Mouse (Mus musculus) CH12.LX (cell line): ENCODE results near the gene Fam89a. TPM values are rescaled to one million over a fixed set of nuclear protein-coding genes. Genes with fewer than 3 reads are reported as not detected.

Experiments
- DNase-seq: peaks from one replicate; pipeline ENCODE4 v3.0.0-alpha.2; 2013; ENCODE audit errors: extremely low read depth
- H3K27ac ChIP-seq: 2 replicates; pipeline ENCODE4 v1.5.1; 2012; ENCODE audit warnings: low read depth, mild to moderate bottlenecking, control low read depth, moderate library complexity; ENCODE audit not compliant: insufficient read depth
- H3K27me3 ChIP-seq: replicated peaks from 2 replicates; pipeline ENCODE3; 2012; ENCODE audit warnings: inconsistent platforms
- H3K36me3 ChIP-seq, 2 experiments: replicated peaks in 1 of 2; 2 replicates each; pipeline versions ENCODE3 to v1.6.1; 2012; ENCODE audit warnings: inconsistent platforms in 1 of 2, low read length in 1 of 2, mild to moderate bottlenecking in 1 of 2, mixed read lengths in 1 of 2, moderate library complexity in 1 of 2; ENCODE audit not compliant: control insufficient read depth in 1 of 2, insufficient read depth in 1 of 2
- H3K4me1 ChIP-seq, 2 experiments: 2 replicates each; pipeline ENCODE4 v1.6.1; 2012; ENCODE audit warnings: inconsistent platforms in 1 of 2, moderate library complexity in 1 of 2; ENCODE audit not compliant: insufficient read depth in 2 of 2, control insufficient read depth in 1 of 2
- H3K4me2 ChIP-seq: 2 replicates; pipeline ENCODE4 v1.6.1; 2012; ENCODE audit warnings: low read depth, mild to moderate bottlenecking, control low read depth; ENCODE audit not compliant: poor library complexity, insufficient read depth, severe bottlenecking
- H3K4me3 ChIP-seq, 3 experiments: fragments of 150-350 bp in 1 of 3; sonication (generic) in 1 of 3; replicated peaks in 1 of 3; 2 replicates each; pipeline versions ENCODE3 to v1.5.1; 2011 to 2012; ENCODE audit warnings: low read depth in 2 of 3, low read length in 2 of 3, mild to moderate bottlenecking in 2 of 3, moderate library complexity in 2 of 3, control low read depth in 1 of 3, improper control_type of control experiment in 1 of 3, inconsistent platforms in 1 of 3, mixed read lengths in 1 of 3; ENCODE audit not compliant: poor library complexity in 1 of 3
- H3K79me2 ChIP-seq: replicated peaks from 2 replicates; pipeline ENCODE4 v1.6.1; 2012; ENCODE audit warnings: mild to moderate bottlenecking, moderate library complexity; ENCODE audit not compliant: control insufficient read depth, poor library complexity, insufficient read depth, severe bottlenecking; ENCODE audit errors: extremely low read depth
- H3K9ac ChIP-seq: 2 replicates; pipeline ENCODE4 v1.6.1; 2012; ENCODE audit warnings: low read depth, mild to moderate bottlenecking, control low read depth, moderate library complexity; ENCODE audit not compliant: insufficient read depth
- H3K9me3 ChIP-seq: replicated peaks from 2 replicates; pipeline ENCODE3; 2012; ENCODE audit warnings: low read length, inconsistent platforms, mixed read lengths
- BHLHE40 ChIP-seq: IDR thresholded peaks from 2 replicates; pipeline ENCODE4 v1.6.1; 2011; ENCODE audit warnings: mild to moderate bottlenecking, low read depth, low read length, improper control_type of control experiment
- CHD1 ChIP-seq: IDR thresholded peaks from 2 replicates; pipeline ENCODE4 v1.6.1; 2012; ENCODE audit warnings: low read depth, low read length, improper control_type of control experiment, inconsistent platforms
- CHD2 ChIP-seq: IDR thresholded peaks from 2 replicates; pipeline ENCODE4 v1.6.1; 2011; ENCODE audit warnings: low read length, improper control_type of control experiment
- ETS1 ChIP-seq: conservative IDR thresholded peaks from 2 replicates; pipeline ENCODE4 v1.6.1; 2012; ENCODE audit warnings: low read depth, mild to moderate bottlenecking, inconsistent platforms, low read length, improper control_type of control experiment, moderate library complexity
- IRF4 ChIP-seq: IDR thresholded peaks from 2 replicates; pipeline ENCODE4 v1.6.1; 2014; ENCODE audit warnings: low read depth, mild to moderate bottlenecking, inconsistent platforms, low read length, improper control_type of control experiment
- MAFK ChIP-seq: IDR thresholded peaks from 2 replicates; pipeline ENCODE4 v1.6.1; 2011; ENCODE audit warnings: low read length, improper control_type of control experiment; ENCODE audit not compliant: insufficient replicate concordance
- MAX ChIP-seq: IDR thresholded peaks from 2 replicates; pipeline ENCODE4 v1.6.1; 2011; ENCODE audit warnings: low read length, improper control_type of control experiment
- MEF2A ChIP-seq: IDR thresholded peaks from 2 replicates; pipeline ENCODE4 v1.6.1; 2014; ENCODE audit warnings: low read depth, mild to moderate bottlenecking, inconsistent platforms, low read length, improper control_type of control experiment, borderline replicate concordance
- NELFE ChIP-seq: IDR thresholded peaks from 2 replicates; pipeline ENCODE4 v1.6.1; 2011; ENCODE audit warnings: low read depth, low read length, improper control_type of control experiment
- NRF1 ChIP-seq: IDR thresholded peaks from 2 replicates; pipeline ENCODE4 v1.6.1; 2014; ENCODE audit warnings: low read depth, mild to moderate bottlenecking, inconsistent platforms, low read length, improper control_type of control experiment, moderate library complexity
- POLR2A ChIP-seq: IDR thresholded peaks from 2 replicates; pipeline ENCODE4 v1.6.1; 2011; ENCODE audit warnings: low read depth, mild to moderate bottlenecking, improper control_type of control experiment, low read length
- RAD21 ChIP-seq: IDR thresholded peaks from 2 replicates; pipeline ENCODE4 v1.6.1; 2011; ENCODE audit warnings: low read depth, mild to moderate bottlenecking, low read length, improper control_type of control experiment, moderate library complexity
- RCOR1 ChIP-seq: conservative IDR thresholded peaks from 2 replicates; pipeline ENCODE4 v1.6.1; 2012; ENCODE audit warnings: low read depth, mild to moderate bottlenecking, inconsistent platforms, low read length, improper control_type of control experiment
- SIN3A ChIP-seq: IDR thresholded peaks from 2 replicates; pipeline ENCODE4 v1.6.1; 2012; ENCODE audit warnings: low read length, improper control_type of control experiment, inconsistent platforms
- TCF12 ChIP-seq: IDR thresholded peaks from 2 replicates; pipeline ENCODE4 v1.6.1; 2014; ENCODE audit warnings: low read depth, mild to moderate bottlenecking, inconsistent platforms, low read length, improper control_type of control experiment
- USF2 ChIP-seq: conservative IDR thresholded peaks from 2 replicates; pipeline ENCODE4 v1.6.1; 2011; ENCODE audit warnings: low read depth, low read length, improper control_type of control experiment
- ZKSCAN1 ChIP-seq: IDR thresholded peaks from 2 replicates; pipeline ENCODE4 v1.6.1; 2012; ENCODE audit warnings: low read depth, inconsistent platforms, low read length, improper control_type of control experiment, borderline replicate concordance
- ZMIZ1 ChIP-seq: IDR thresholded peaks from 2 replicates; pipeline ENCODE4 v1.6.1; 2012; ENCODE audit warnings: low read depth, mild to moderate bottlenecking, inconsistent platforms, low read length, improper control_type of control experiment
- ZNF384 ChIP-seq: IDR thresholded peaks from 2 replicates; pipeline ENCODE4 v1.6.1; 2012; ENCODE audit warnings: low read depth, low read length, improper control_type of control experiment, inconsistent platforms
- dilution Hi-C: fragments of 300-500 bp; cut with MboI; formaldehyde crosslinking; loops from 2 replicates; pipeline ENCODE4 v1.14.3; 2020; ENCODE audit warnings: low sequenced_read_pairs; ENCODE audit not compliant: extremely low pct_unique_long_range_greater_than_20kb, extremely low pct_ligation_motif_present
- in situ Hi-C: fragments of 300-500 bp; cut with MboI; formaldehyde crosslinking; loops from 3 replicates; pipeline ENCODE4 v1.14.3; 2019; ENCODE audit warnings: low sequenced_read_pairs, low pct_ligation_motif_present, low pct_unique_long_range_greater_than_20kb, mixed read lengths
- polyA plus RNA-seq: library from polyadenylated mRNA; unstranded; fragments of >175 nt; gene quantifications from 2 replicates; pipeline ENCODE4 v1.2.1, GENCODE M21; 2012; ENCODE audit warnings: low read depth; ENCODE audit not compliant: insufficient read length
- total RNA-seq, 2 experiments: library from RNA; depleted of rRNA; stranded (reverse); fragments of 300-350 nt in 1 of 2; fragments of >200 nt in 1 of 2; gene quantifications; 2 replicates each; pipeline ENCODE4 v1.2.3; 2012 to 2014

Fam89a gene
- total and polyA plus RNA-seq, 3 experiments, result 2.5 to 4.8 (median 3.7) TPM

- H3K36me3 ChIP-seq, result peaks cover 38 to 79% of the 10 kb centered on the region in 2 experiments
- in situ Hi-C loops, result no loop called here
These were observed 47.3 kb downstream of the Fam89a start for GRCm38 (mm10) chr8:124704376-124704775.

GRCm38 (mm10) chr8:124703526-124703925 lies 48.1 kb downstream of the Fam89a start:
- Histone ChIP-seq H3K27me3 (no peaks in the 10 kb centered on the region), H3K9ac (no peak overlapping the region), H3K27ac (no peak overlapping the region), H3K9me3 (no peaks in the 10 kb centered on the region), H3K4me3 (no peak overlapping the region), H3K36me3 (peaks cover 37 to 78% of the 10 kb centered on the region in 2 experiments), H3K4me2 (no peak overlapping the region), H3K4me1 (peaks cover 8 to 23% of the 10 kb centered on the region in 2 experiments), H3K79me2 (no peaks in the 10 kb centered on the region)
- no peak for DNase-seq
- in situ Hi-C loops, result no loop called here
- dilution Hi-C loops, result no loop called here
- TF ChIP-seq ZMIZ1 (no peak), MAFK (no peak), RAD21 (no peak), SIN3A (no peak), POLR2A (no peak), MAX (no peak), USF2 (no peak), RCOR1 (no peak), BHLHE40 (no peak), TCF12 (no peak)

More at GRCm38 (mm10) chr8:124704376-124704775, 47.3 kb downstream of the Fam89a start:
- Histone ChIP-seq H3K9me3 (no peaks in the 10 kb centered on the region), H3K9ac (no peak overlapping the region), H3K79me2 (no peaks in the 10 kb centered on the region), H3K27ac (no peak overlapping the region), H3K27me3 (no peaks in the 10 kb centered on the region), H3K4me3 (no peak overlapping the region), H3K4me1 (peaks cover 8 to 23% of the 10 kb centered on the region in 2 experiments), H3K4me2 (no peak overlapping the region)
- dilution Hi-C loops, result no loop called here
- DNase-seq, result no peak
- TF ChIP-seq NRF1, result no peak
- TF ChIP-seq ETS1, result no peak
- no peak for TF ChIP-seq USF2
- no peak for TF ChIP-seq ZKSCAN1
- no peak for TF ChIP-seq CHD1
- no peak for TF ChIP-seq NELFE
- no peak for TF ChIP-seq ZNF384
- TF ChIP-seq TCF12, result no peak
- TF ChIP-seq IRF4, result no peak
- no peak for TF ChIP-seq CHD2
- TF ChIP-seq MEF2A, result no peak
- no peak for TF ChIP-seq SIN3A
- no peak for TF ChIP-seq BHLHE40
